Mouse (Mus musculus): ENCODE measurements at regions not wholly inside any gene's neighbourhood (a gene's known extent, or its start where the extent isn't known, plus 50 kb on each side); places are given as distances from the start of the nearest gene placed in this dataset.
"Not testable (repeated sequence)": the region's sequence is repeated elsewhere in the genome, so short reads cannot be mapped to it uniquely, and the experiment has no call there.

DNA sequence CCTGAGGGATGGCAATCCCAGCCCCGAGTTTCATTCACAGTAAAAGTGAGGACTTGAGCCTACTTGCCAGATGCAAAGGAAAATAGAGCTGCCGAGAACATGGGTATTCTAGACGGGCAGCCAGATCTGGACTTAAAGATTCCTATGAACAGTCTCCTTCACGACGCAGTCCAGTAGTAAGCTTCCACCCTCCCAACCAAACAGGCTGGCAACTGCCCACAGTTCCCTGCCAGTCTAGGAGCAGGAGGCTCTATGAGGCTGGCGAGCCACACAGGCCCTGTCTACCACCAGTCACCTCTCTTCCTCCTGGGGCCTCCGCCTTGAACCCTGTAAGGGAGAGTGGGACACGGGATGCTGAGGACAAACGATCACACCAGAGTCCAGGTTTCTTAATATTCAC is 153.5 kb upstream of the Snrpn start:
- no peak for DNase-seq (ENCODE audit: low read depth, low spot score)

DNA sequence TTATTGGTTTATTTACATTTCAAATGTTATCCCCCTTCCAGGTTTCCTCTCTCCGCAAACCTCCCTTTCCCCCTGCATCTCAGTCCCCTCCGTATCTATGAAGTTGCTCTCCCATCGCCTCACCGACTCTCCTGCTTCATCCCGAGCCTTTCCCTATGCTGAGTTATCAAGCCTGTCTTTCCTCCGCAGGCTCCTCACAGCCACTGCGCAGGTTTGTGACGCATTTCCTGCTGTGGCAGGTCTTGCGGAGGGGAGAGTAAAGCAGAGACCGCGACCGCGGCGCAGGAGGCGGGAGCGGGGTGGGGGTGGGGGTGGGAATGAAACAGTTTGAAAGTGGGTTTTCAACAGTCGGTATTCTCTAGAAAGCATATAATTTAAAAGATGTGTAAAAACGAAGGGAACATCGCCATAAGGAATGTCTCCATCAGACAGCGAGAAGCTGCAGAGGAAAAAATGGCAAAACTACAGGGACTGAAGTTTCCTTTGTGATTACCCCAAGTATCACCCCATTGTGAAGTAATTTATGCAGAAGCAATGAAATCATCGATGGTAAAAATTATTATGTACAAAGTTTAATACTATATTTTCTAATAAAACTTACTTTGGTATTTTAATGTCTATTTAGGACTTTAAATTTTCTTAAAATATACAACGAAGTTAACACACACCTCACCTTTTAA is 104.3 kb upstream of the Snrpn start:
- peak; percentile 73 for DNase-seq (ENCODE audit: low read depth, low spot score)

DNA sequence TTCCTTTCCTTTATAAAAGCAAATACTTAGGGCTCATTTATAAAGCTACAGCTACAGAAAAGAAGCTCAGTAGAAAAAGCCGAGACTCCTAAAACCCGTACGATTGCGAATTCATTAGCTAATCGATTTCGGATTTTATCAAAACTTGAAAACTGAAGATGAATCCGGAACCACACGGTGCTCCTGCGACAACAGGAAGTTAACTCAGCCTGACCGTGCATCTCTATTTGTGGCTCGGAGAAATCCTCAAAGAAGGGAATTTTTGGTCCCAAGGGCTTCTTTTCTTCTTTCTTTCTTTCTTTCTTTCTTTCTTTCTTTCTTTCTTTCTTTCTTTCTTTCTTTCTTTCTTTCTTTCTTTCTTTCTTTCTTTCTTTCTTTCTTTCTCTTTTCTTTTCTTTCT is 103.7 kb upstream of the Snrpn start:
- DNase-seq (ENCODE audit: low read depth, low spot score) = peak; percentile 67

DNA sequence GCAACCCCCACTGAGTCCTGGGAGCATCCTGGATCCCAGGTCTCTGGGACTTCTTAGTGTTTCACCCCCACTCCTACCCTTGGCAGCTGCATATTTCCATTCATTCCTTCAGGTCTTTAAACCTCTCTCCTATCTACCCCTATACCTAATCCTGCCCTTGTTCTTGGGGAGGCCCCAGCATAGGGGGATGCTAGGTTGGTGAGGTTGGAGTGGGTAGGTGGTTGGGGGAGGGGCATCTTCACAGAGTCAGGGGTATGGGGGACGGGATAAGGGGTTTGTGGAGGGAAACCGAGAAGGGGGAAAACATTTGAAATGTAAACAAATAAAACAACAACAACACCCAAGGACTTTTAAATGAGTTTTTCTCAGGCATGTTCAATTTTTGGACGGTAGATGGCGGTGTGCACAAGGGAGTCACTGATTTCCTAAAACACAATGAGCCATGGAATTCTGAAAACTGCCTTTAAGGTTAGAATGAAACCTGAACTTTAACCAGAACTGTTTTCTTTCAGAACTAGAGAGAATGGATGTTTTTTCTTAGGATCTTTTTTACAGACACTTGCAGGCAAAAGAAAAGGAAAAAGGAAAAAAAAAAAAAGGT is 98.7 kb upstream of the Snrpn start:
- DNase-seq (ENCODE audit: low read depth, low spot score) = peak; percentile 23

DNA sequence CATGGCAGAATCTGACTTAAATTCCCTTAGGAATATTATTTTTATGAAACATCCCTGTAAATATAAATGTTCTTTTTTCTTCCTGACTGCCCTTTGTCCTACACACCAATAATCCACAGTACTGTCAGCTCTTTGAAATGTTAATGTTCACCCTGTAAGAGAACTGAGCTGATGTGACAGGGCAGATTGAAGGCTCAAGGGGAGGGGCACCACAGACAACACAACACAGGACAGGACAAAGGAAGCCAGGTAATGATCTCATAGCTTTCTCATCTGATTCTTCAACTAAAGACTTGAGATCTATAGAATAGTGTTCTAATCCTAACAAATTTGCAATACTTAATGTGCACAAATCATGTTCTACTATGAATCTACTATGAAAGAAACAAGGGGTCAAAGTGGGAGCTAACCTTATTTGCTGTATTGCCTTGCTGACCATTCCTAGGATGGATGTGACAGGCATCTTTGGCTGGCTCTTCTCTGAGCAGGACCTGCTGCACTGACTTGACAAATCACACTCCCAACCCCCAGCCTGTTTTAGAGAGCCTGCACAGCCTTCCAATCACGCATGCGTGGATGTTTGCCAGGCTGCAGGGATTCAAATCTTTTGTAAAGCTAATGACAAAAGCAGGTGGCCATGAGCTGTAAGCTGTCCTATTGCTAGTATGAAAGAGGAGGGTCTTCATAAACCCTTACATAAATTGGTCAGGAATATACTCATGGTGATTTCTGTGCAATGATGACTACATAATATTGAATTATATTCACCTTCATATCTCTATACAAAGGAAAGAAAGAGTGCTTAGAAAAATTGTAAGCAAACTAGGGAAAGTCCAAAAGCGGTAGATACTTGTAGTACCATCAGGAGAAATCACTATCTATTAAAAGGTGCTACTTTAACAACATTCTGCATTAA is 76.6 kb upstream of the Snrpn start:
- DNase-seq (ENCODE audit: low read depth, low spot score) = not testable (repeated sequence)

All from 3T3-L1 (cell line).